29 mouse cellular contexts compared by ENCODE assay signal in genomic region chr8:126153955-126154354, GRCm38 (mm10).
DNase-seq lines count a peak whose midpoint lies in the region; ATAC-seq and TF ChIP-seq lines count a peak whose summit lies in the region.
"Had no signal": no experiment of that assay in that cellular context is flagged by ENCODE, and none has a peak within 500 bp of the region (broad histone marks: within the 10 kb centered on the region; RNA-seq: fewer than 3 reads in every experiment).

No protein-coding gene starts in this region.

- H3K36me3 ChIP-seq in kidney, embryonic 16.5 days (ENCODE audit: insufficient read depth, low read length): no peaks in the 10 kb centered on the region
- no peaks in the 10 kb centered on the region for H3K36me3 ChIP-seq in kidney, embryonic 14.5 days (ENCODE audit: control insufficient read depth, insufficient read depth, low read length)
- H3K36me3 ChIP-seq in liver, postnatal 0 days (replicated peaks; ENCODE audit: insufficient read depth, low read length): no peaks in the 10 kb centered on the region
- H3K36me3 ChIP-seq in liver, embryonic 12.5 days: no peaks in the 10 kb centered on the region
- no peaks in the 10 kb centered on the region for H3K36me3 ChIP-seq in intestine, embryonic 15.5 days
- H3K36me3 ChIP-seq: embryonic facial prominence, embryonic 10.5 days; embryonic facial prominence, embryonic 15.5 days; forebrain, embryonic 12.5 days; heart, embryonic 13.5 days; limb, embryonic 12.5 days; liver, embryonic 13.5 days; lung, embryonic 15.5 days had no signal

- H3K9ac ChIP-seq in kidney, embryonic 16.5 days (replicated peaks; ENCODE audit: low read length): no peak overlapping the region
- H3K9ac ChIP-seq in kidney, embryonic 14.5 days (ENCODE audit: low read depth, low read length): no peak overlapping the region
- H3K9ac ChIP-seq in liver, postnatal 0 days (replicated peaks): no peak overlapping the region
- H3K9ac ChIP-seq in liver, embryonic 12.5 days: no peak overlapping the region
- no peak overlapping the region for H3K9ac ChIP-seq in intestine, embryonic 15.5 days
- H3K9ac ChIP-seq: embryonic facial prominence, embryonic 15.5 days; forebrain, embryonic 12.5 days; heart, embryonic 13.5 days; hindbrain, embryonic 14.5 days; limb, embryonic 12.5 days; liver, embryonic 13.5 days; lung, embryonic 15.5 days had no signal

- no peaks in the 10 kb centered on the region for H3K9me3 ChIP-seq in kidney, embryonic 16.5 days (ENCODE audit: low read length)
- no peaks in the 10 kb centered on the region for H3K9me3 ChIP-seq in kidney, embryonic 14.5 days (ENCODE audit: control insufficient read depth, low read length)
- H3K9me3 ChIP-seq in liver, postnatal 0 days (ENCODE audit: low read length): no peaks in the 10 kb centered on the region
- H3K9me3 ChIP-seq in liver, embryonic 12.5 days (replicated peaks): no peaks in the 10 kb centered on the region
- no peaks in the 10 kb centered on the region for H3K9me3 ChIP-seq in intestine, embryonic 15.5 days
- H3K9me3 ChIP-seq: embryonic facial prominence, embryonic 10.5 days; embryonic facial prominence, embryonic 15.5 days; forebrain, embryonic 12.5 days; heart, embryonic 13.5 days; limb, embryonic 12.5 days; liver, embryonic 13.5 days; lung, embryonic 15.5 days had no signal

- peak; percentile 70 for ATAC-seq in kidney, embryonic 16.5 days (ENCODE audit: low FRiP score, low TSS enrichment)
- ATAC-seq in kidney, embryonic 14.5 days (ENCODE audit: low FRiP score, low TSS enrichment): no peak
- ATAC-seq in liver, postnatal 0 days: peak; percentile 61
- ATAC-seq in liver, embryonic 12.5 days: no peak
- ATAC-seq in intestine, embryonic 15.5 days: peak; percentile 90
- ATAC-seq: activated CD4-positive, CD25-positive, alpha-beta regulatory T cell, adult 4 months; CD4-positive, CD25-positive, alpha-beta regulatory T cell, adult 4 months had no signal

- no peak for DNase-seq in liver, postnatal 0 days
- peak; percentile 45 for DNase-seq in kidney, postnatal 14 days
- DNase-seq in c-Kit-positive CD71-positive TER-119-positive erythroid progenitor cells, embryonic 14.5 days (ENCODE audit: low spot score): no peak
- DNase-seq: adrenal gland, adult 2 months; adrenal gland, postnatal 36 days; cerebellum, adult 2 months; cerebellum, postnatal 14 days; gastrocnemius, postnatal 10 days; heart, postnatal 10 days; liver, embryonic 13.5 days; midbrain, embryonic 14.5 days; retina, postnatal 1 day; right cerebral cortex, postnatal 25 days; thymus, adult 18-20 months; thymus, postnatal 25 days had no signal

- H3K4me1 ChIP-seq in kidney, embryonic 16.5 days (ENCODE audit: insufficient read depth, low read length): 0 out of 2 replicates have a peak, but pooled peaks cover 2% of the 10 kb centered on the region
- no peaks in the 10 kb centered on the region for H3K4me1 ChIP-seq in kidney, embryonic 14.5 days (ENCODE audit: control insufficient read depth, insufficient read depth, low read length)
- no peaks in the 10 kb centered on the region; the same call in 1 of the 2 replicates for H3K4me1 ChIP-seq in liver, postnatal 0 days (ENCODE audit: insufficient read depth)
- H3K4me1 ChIP-seq in liver, embryonic 12.5 days: 0 out of 2 replicates have a peak, but pooled peaks cover 3% of the 10 kb centered on the region
- 0 out of 2 replicates have a peak, but pooled peaks cover 2% of the 10 kb centered on the region for H3K4me1 ChIP-seq in intestine, embryonic 15.5 days (replicated peaks)
- H3K4me1 ChIP-seq: embryonic facial prominence, embryonic 15.5 days; forebrain, embryonic 12.5 days; limb, embryonic 12.5 days; liver, embryonic 13.5 days had no signal

- no peak for TF ChIP-seq EP300 in liver, postnatal 0 days (IDR thresholded peaks at IDR 0.05; ENCODE audit: low read depth)

- no peak overlapping the region for H3K27ac ChIP-seq in kidney, embryonic 16.5 days (ENCODE audit: low read length)
- no peak overlapping the region for H3K27ac ChIP-seq in kidney, embryonic 14.5 days (ENCODE audit: low read depth, low read length)
- H3K27ac ChIP-seq in liver, postnatal 0 days (ENCODE audit: low read depth): no peak overlapping the region
- H3K27ac ChIP-seq in liver, embryonic 12.5 days: no peak overlapping the region
- H3K27ac ChIP-seq in intestine, embryonic 15.5 days: no peak overlapping the region
- H3K27ac ChIP-seq: embryonic facial prominence, embryonic 10.5 days; embryonic facial prominence, embryonic 15.5 days; forebrain, embryonic 12.5 days; heart, embryonic 13.5 days; hindbrain, embryonic 14.5 days; left cerebral cortex, adult 2 months; limb, embryonic 12.5 days; liver, embryonic 13.5 days; lung, embryonic 15.5 days had no signal

- H3K4me3 ChIP-seq in kidney, embryonic 16.5 days (ENCODE audit: low read length): no peak overlapping the region
- no peak overlapping the region for H3K4me3 ChIP-seq in kidney, embryonic 14.5 days (ENCODE audit: low read length)
- no peak overlapping the region for H3K4me3 ChIP-seq in liver, postnatal 0 days (ENCODE audit: low read depth, low read length)
- H3K4me3 ChIP-seq in liver, embryonic 12.5 days: no peak overlapping the region
- H3K4me3 ChIP-seq in intestine, embryonic 15.5 days (replicated peaks): no peak overlapping the region
- H3K4me3 ChIP-seq: embryonic facial prominence, embryonic 10.5 days; embryonic facial prominence, embryonic 15.5 days; forebrain, embryonic 12.5 days; heart, embryonic 13.5 days; left cerebral cortex, adult 2 months; limb, embryonic 12.5 days; liver, embryonic 13.5 days; lung, embryonic 15.5 days had no signal

- H3K27me3 ChIP-seq in kidney, embryonic 16.5 days (ENCODE audit: insufficient read depth, low read length): no peaks in the 10 kb centered on the region
- no peaks in the 10 kb centered on the region for H3K27me3 ChIP-seq in kidney, embryonic 14.5 days (ENCODE audit: control insufficient read depth, insufficient read depth, low read length)
- no peaks in the 10 kb centered on the region for H3K27me3 ChIP-seq in liver, postnatal 0 days (ENCODE audit: insufficient read depth, low read length)
- peaks cover 7% of the 10 kb centered on the region; the same call in 1 of the 2 replicates for H3K27me3 ChIP-seq in liver, embryonic 12.5 days (replicated peaks)
- H3K27me3 ChIP-seq in intestine, embryonic 15.5 days (replicated peaks): no peaks in the 10 kb centered on the region
- H3K27me3 ChIP-seq: embryonic facial prominence, embryonic 15.5 days; forebrain, embryonic 12.5 days; lung, embryonic 15.5 days had no signal

- no peak overlapping the region for H3K4me2 ChIP-seq in kidney, embryonic 16.5 days (replicated peaks; ENCODE audit: low read depth, low read length)
- H3K4me2 ChIP-seq in kidney, embryonic 14.5 days (replicated peaks; ENCODE audit: low read depth, low read length): no peak overlapping the region
- no peak overlapping the region for H3K4me2 ChIP-seq in liver, postnatal 0 days (ENCODE audit: low read depth, low read length)
- H3K4me2 ChIP-seq in liver, embryonic 12.5 days: no peak overlapping the region
- no peak overlapping the region for H3K4me2 ChIP-seq in intestine, embryonic 15.5 days (replicated peaks)
- H3K4me2 ChIP-seq: embryonic facial prominence, embryonic 15.5 days; forebrain, embryonic 12.5 days; heart, embryonic 13.5 days; hindbrain, embryonic 14.5 days; limb, embryonic 12.5 days; liver, embryonic 13.5 days; lung, embryonic 15.5 days had no signal

- WGBS in kidney, embryonic 16.5 days: 41% methylated on average over 1 of the region's 1 CpGs
- 62% methylated on average over 1 of the region's 1 CpGs for WGBS in kidney, embryonic 14.5 days
- WGBS in liver, postnatal 0 days (ENCODE audit: insufficient replicate concordance): 36% methylated on average over 1 of the region's 1 CpGs
- 36% methylated on average over 1 of the region's 1 CpGs for WGBS in liver, embryonic 12.5 days (ENCODE audit: insufficient replicate concordance)
- whole genome bisulfite sequencing in intestine, embryonic 15.5 days: 41% methylated on average over 1 of the region's 1 CpGs

- TF ChIP-seq CTCF in liver, postnatal 0 days (IDR thresholded peaks at IDR 0.05; ENCODE audit: low read depth): no peak

Comparison
In these comparisons a context has a peak if more than half of its experiments do, and no peak if none do; other contexts are left out.
1. ATAC-seq: peak in kidney, embryonic 16.5 days (single experiment), liver, postnatal 0 days (single experiment) and intestine, embryonic 15.5 days (single experiment); none in kidney, embryonic 14.5 days (single experiment) and liver, embryonic 12.5 days (single experiment).